Mouse (Mus musculus) left cerebral cortex, adult 18-20 months (tissue): ENCODE measurements around the gene Olfr103. TPM values are rescaled to one million over a fixed set of nuclear protein-coding genes. Genes with fewer than 3 reads are reported as not detected.
A peak's percentile ranks its signal among the peaks of the same experiment; 100 is the strongest.

ENCODE experiments used
- DNase-seq, 2 experiments: peaks; one replicate each; pipeline ENCODE4 v3.0.0; 2021 to 2022; ENCODE audit warnings: low spot score in 2 of 2, mixed read lengths in 1 of 2
- long read RNA-seq, 2 experiments: library from polyadenylated mRNA; stranded (forward); transcript quantifications; one replicate each; pipeline ENCODE4 v2.0.0; 2021
- total RNA-seq, 2 experiments: library from RNA; stranded (reverse); gene quantifications; 2 replicates each; pipeline ENCODE4 v1.2.3; 2021

Gene Olfr103
- not detected for total RNA-seq
- long read RNA-seq, experiment 1 = 0 reads
- long read RNA-seq, experiment 2 = 0 reads

DNA sequence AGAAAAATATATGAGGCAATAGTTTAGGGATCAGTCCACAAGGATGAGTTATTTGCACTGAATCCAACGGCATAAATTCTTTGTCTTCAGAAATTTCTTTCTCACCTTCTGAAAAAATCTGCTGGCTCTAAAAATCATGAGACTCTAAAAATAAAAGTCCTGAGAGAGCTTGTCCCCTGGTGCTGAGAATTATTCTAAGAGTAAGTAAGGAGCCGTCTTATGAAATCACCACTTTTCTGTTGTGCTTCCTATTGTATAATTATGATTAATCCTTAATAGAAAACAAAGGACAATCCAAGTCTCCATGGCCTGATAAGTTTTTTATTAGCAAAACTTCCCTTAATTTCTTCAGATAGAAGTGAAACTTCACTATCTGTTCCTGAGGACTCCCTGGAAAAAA, at the start of gene Olfr103:
TSS of gene Olfr103 (minus strand) at position 101 of the 400 bp plus-strand sequence.
- DNase-seq = no peak

DNA sequence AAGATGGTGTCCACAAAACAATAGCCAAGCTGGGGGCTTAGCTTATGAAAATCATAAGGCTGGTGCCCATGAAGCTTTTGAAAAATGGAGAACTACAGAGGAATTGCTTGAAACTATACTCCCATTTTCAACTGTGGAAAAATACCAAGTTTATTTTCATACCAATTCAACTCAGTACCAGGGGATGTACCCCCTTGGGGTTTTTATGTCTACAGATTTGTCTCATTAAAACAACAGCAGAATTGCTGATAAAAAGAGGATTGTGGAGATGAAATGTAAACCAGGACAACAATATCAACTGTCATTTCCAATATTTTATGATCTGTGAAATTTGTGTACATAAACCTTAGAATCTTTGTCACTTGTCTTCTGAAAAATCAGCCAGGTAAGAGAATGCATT, 39.2 kb upstream of the Olfr103 start, which contains the start of gene Olfr105-ps:
TSS of gene Olfr105-ps (plus strand) at position 301 of the 400 bp plus-strand sequence.
- DNase-seq = no peak

DNA sequence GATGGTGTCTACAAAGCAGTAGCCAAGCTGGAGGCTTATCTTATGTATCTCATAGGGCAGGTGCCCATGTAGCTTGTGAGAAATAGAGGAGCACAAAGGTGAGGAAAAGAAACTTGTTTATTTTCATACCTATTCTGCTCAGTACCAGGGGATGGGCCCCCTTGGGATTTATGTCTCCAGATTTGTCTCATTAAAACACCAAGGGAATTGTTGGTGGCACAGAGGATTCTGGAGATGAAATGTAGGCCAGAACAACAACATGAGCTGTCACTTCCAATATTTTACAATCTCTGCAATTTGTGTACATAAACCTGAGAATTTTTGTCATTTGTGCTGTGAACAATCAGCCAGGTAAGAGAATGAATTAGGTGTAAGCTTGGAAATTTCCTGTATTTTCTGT, 19.8 kb upstream of the Olfr103 start, which contains the start of gene Olfr104-ps:
TSS of gene Olfr104-ps (plus strand) at position 301 of the 400 bp plus-strand sequence.
- no peak for DNase-seq

DNA sequence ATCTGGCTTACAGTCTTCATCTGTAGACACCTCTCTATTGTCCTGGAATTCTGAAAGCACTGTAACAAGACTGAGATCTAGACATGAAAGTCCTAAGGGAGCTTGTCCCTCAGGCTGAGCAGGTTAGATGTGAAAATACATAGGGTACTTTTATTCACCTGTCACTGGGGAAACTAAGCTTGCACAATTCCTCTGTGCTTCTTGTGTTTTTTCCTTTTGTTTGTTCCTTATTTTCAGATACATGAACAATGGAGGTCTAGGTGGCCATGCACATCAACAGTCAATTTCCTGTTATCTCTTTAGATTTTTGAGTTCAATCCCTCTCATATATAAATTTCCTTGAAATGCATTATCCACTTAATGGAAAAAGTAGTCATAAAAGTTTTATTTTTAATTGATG, 22.5 kb downstream of the Olfr103 start, which contains the start of gene Olfr102:
TSS of gene Olfr102 (minus strand) at position 101 of the 400 bp plus-strand sequence.
- DNase-seq = no peak

DNA sequence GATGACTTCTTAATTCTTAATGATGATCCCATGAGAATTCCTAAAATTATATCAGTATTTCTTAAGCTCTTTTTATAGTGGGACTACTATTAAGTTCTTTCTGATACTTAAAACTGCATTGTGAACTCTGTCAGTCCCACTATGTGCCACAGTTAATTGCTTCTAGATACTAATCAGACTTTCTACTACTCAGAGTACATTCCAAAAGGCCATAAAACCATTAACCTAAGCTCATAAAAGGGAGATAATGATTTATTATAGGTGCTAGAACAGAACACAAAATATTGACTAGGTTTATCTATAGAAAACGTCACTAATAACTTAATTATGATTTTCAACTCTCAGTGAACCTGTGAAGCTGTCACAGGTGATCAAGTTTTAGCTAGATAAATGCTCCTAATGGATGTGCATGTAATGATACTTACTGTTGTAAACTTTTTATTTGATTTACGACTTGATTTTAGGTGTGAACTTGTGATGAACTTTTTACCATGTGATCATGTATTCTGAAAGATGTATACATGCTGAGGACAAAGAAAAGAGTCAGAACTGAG, 29.3 kb downstream of the Olfr103 start:
- no peak for DNase-seq

DNA sequence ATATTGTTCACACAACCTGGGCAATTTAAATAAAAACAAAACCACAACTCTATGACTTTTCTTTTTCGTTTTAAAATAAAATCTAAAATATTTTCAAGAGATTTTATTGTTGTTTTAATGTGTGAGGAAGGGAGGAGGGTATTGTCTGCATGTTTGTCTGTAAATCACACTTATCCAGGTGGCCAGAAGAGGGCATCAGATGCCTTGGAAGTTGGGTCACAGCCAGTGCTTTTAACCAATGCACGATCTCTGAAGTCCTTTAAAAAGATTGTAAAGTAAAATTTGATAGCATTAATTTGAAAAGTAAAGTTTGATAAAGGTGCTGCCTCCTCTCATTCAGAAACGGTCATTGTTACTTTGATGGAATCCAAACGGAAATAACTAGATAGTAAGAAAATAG, 31.0 kb downstream of the Olfr103 start:
- peak in 1 of 2 experiments; percentile 13 for DNase-seq

DNA sequence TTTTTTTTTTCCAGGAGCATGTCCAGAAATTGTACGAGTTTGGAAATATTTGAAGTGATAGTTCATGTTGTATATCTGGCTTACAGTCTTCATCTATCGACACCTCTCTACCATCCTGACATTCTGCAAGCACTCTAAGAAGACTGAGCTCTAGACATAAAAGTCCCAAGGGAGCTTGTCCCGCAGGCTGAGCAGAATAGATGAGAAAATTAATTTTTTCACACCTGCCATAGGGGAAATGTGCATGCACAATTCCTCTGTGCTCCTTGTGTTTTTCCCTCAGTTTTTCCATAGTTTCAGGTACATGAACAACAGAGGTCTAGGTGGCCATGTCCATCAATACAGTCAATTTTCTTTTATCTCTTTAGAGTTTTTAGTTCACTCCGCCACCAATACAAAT, 35.3 kb downstream of the Olfr103 start, which contains the start of gene Olfr101:
TSS of gene Olfr101 (minus strand) at position 101 of the 400 bp plus-strand sequence.
- DNase-seq = no peak

Other genes with a start within 250 kb of the Olfr103 start
- not detected for gene Olfr91, start 241.4 kb downstream of the Olfr103 start, total RNA-seq
- not detected for gene Olfr92, start 219.6 kb downstream of the Olfr103 start, total RNA-seq
- gene Olfr93, start 178.2 kb downstream of the Olfr103 start, total RNA-seq = not detected
- not detected for gene Ubd, start 145.8 kb downstream of the Olfr103 start, total RNA-seq
- gene Olfr94, start 138.7 kb downstream of the Olfr103 start, total RNA-seq = not detected
- not detected for gene Olfr95, start 126.6 kb downstream of the Olfr103 start, total RNA-seq
- not detected for gene Olfr96, start 119.6 kb downstream of the Olfr103 start, total RNA-seq
- gene Olfr97, start 102.4 kb downstream of the Olfr103 start, total RNA-seq = not detected
- gene Olfr98, start 75.9 kb downstream of the Olfr103 start, total RNA-seq = not detected
- gene H2-M3, start 69.5 kb downstream of the Olfr103 start, total RNA-seq = 1 to 10 TPM; 3.8 to 4.6 TPM
- not detected for gene Olfr99, start 56.2 kb downstream of the Olfr103 start, total RNA-seq
- not detected for gene Olfr101, start 35.4 kb downstream of the Olfr103 start, total RNA-seq
- not detected for gene Olfr102, start 22.6 kb downstream of the Olfr103 start, total RNA-seq
- not detected for gene Olfr104-ps, start 19.9 kb upstream of the Olfr103 start, total RNA-seq
- not detected for gene Olfr105-ps, start 39.3 kb upstream of the Olfr103 start, total RNA-seq
- not detected for gene Olfr106-ps, start 50.7 kb upstream of the Olfr103 start, total RNA-seq
- not detected for gene Olfr107, start 59.5 kb upstream of the Olfr103 start, total RNA-seq
- not detected for gene Olfr108, start 105.8 kb upstream of the Olfr103 start, total RNA-seq
- gene Olfr109, start 119.2 kb upstream of the Olfr103 start, total RNA-seq = not detected
- not detected for gene H2-M2, start 143.9 kb upstream of the Olfr103 start, total RNA-seq
- gene Olfr110, start 152.8 kb upstream of the Olfr103 start, total RNA-seq = not detected
- under 1 TPM in 1 of 2 experiments, not detected in 1; 0.19 TPM for gene Olfr111, start 168.3 kb upstream of the Olfr103 start, total RNA-seq
- gene Olfr112, start 229.8 kb upstream of the Olfr103 start, total RNA-seq = not detected
- not detected for gene Olfr113, start 238.0 kb upstream of the Olfr103 start, total RNA-seq